Mouse (Mus musculus) C2C12 (cell line): ENCODE results near the gene Mcm8.

Source experiments
- CEBPB ChIP-seq: IDR thresholded peaks from one replicate; pipeline ENCODE4 v1.6.1; 2011; ENCODE audit warnings: low read depth, mild to moderate bottlenecking, control low read depth, moderate library complexity
- CTCF ChIP-seq: IDR thresholded peaks from one replicate; pipeline ENCODE4 v1.5.1; 2011; ENCODE audit not compliant: control insufficient read depth, insufficient read depth, insufficient read length
- FOSL1 ChIP-seq: IDR thresholded peaks from one replicate; pipeline ENCODE4 v1.8.0; 2011; ENCODE audit warnings: mild to moderate bottlenecking, low read length; ENCODE audit not compliant: poor library complexity, insufficient read depth, severe bottlenecking
- MAX ChIP-seq: IDR thresholded peaks from one replicate; pipeline ENCODE4 v1.6.1; 2011; ENCODE audit warnings: mild to moderate bottlenecking, control low read depth
- MYOD1 ChIP-seq: IDR thresholded peaks from one replicate; pipeline ENCODE4 v1.6.1; 2011; ENCODE audit warnings: low read depth; ENCODE audit not compliant: control insufficient read depth, insufficient read length
- MYOG ChIP-seq: IDR thresholded peaks from one replicate; pipeline ENCODE4 v1.6.1; 2011; ENCODE audit not compliant: control insufficient read depth, insufficient read length; ENCODE audit errors: extremely low read depth
- USF1 ChIP-seq: IDR thresholded peaks from one replicate; pipeline ENCODE4 v1.6.1; 2011; ENCODE audit warnings: low read depth, mild to moderate bottlenecking, control low read depth, moderate library complexity

GRCm38 (mm10) chr2:132770822-132771221, 45.1 kb upstream of the Mcm8 start:
- TF ChIP-seq MAX (no peak), CTCF (no peak), CEBPB (no peak), MYOG (no peak), USF1 (no peak), FOSL1 (no peak), MYOD1 (no peak)
